Comparison of ENCODE assay signal across 8 mouse cellular contexts in genomic region chr9:120127538-120128251, GRCm38 (mm10). TPM values are rescaled to one million over a fixed set of nuclear protein-coding genes. Genes with fewer than 3 reads are reported as not detected.
A peak's percentile ranks its signal among the peaks of the same experiment; 100 is the strongest.
DNase-seq lines count a peak whose midpoint lies in the region; ATAC-seq and TF ChIP-seq lines count a peak whose summit lies in the region.

Gene Rpsa (plus strand): TSS chr9:120127689.

- WGBS in hindbrain, postnatal 0 days: 4% methylated on average over 72 of the region's 72 CpGs

- intact Hi-C loops in gastrocnemius, adult 2 months (cut with DNase I): loop anchor here (1.0 kb wide), 1 partner anchor 17 kb away; the partner anchor contains the start of gene Slc25a38
- intact Hi-C loops in left cerebral cortex, adult 2 months (cut with DNase I): loop anchor here (1.0 kb wide), 1 partner anchor 17 kb away; the partner anchor contains the start of gene Slc25a38

- peak within 1 kb of the TSS; percentile 95 for H3K27ac ChIP-seq in gastrocnemius, adult 2 months
- H3K27ac ChIP-seq in hindbrain, postnatal 0 days: peak within 1 kb of the TSS; percentile 84
- H3K27ac ChIP-seq in left cerebral cortex, adult 2 months: peak within 1 kb of the TSS; percentile 84

- no peaks in the 10 kb centered on the region for H3K27me3 ChIP-seq in hindbrain, postnatal 0 days (ENCODE audit: insufficient read depth, low read length)

- H3K9ac ChIP-seq in hindbrain, postnatal 0 days (replicated peaks; ENCODE audit: low read length): peak within 1 kb of the TSS; percentile 94

- peak; percentile 99 for DNase-seq in ZHBTc4 (ENCODE audit: low read depth, low spot score)
- DNase-seq in gastrocnemius, adult 2 months: peak; percentile 98
- DNase-seq in hindbrain, postnatal 0 days (ENCODE audit: low spot score): peak; percentile 99
- DNase-seq in left cerebral cortex, adult 2 months (ENCODE audit: extremely low spot score in 1 of 2, low spot score in 2 of 2): peak; percentile 96 to 97
- peak; percentile 95 to 97 for DNase-seq in right cerebral cortex, adult 2 months (ENCODE audit: low spot score in 2 of 2)
- DNase-seq in urinary bladder, postnatal 14 days (ENCODE audit: low spot score): peak; percentile 98

- H3K4me3 ChIP-seq in gastrocnemius, adult 2 months: peak within 1 kb of the TSS; percentile 97
- H3K4me3 ChIP-seq in hindbrain, postnatal 0 days (ENCODE audit: low read length): peak within 1 kb of the TSS; percentile 97
- H3K4me3 ChIP-seq in left cerebral cortex, adult 2 months: peak within 1 kb of the TSS; percentile 94

- no peak for TF ChIP-seq CTCF in gastrocnemius, adult 2 months (IDR thresholded peaks at IDR 0.05)
- peak; percentile 29 for TF ChIP-seq CTCF in hindbrain, postnatal 0 days (IDR thresholded peaks at IDR 0.05; ENCODE audit: low read depth)
- TF ChIP-seq CTCF in left cerebral cortex, adult 2 months (IDR thresholded peaks at IDR 0.05): no peak

- H3K9me3 ChIP-seq in hindbrain, postnatal 0 days (ENCODE audit: low read length): no peaks in the 10 kb centered on the region

- peak; percentile 96 for ATAC-seq in common myeloid progenitor, adult 5-6 weeks (replicated peaks; ENCODE audit: low read depth, poor library complexity, severe bottlenecking)
- peak; percentile 98 for ATAC-seq in hindbrain, postnatal 0 days
- ATAC-seq in megakaryocyte, adult 5-6 weeks (ENCODE audit: poor library complexity, severe bottlenecking): peak; percentile 97

- peaks cover 47% of the 10 kb centered on the region for H3K36me3 ChIP-seq in hindbrain, postnatal 0 days (ENCODE audit: insufficient read depth, low read length)

- no peaks in the 10 kb centered on the region for H3K4me1 ChIP-seq in hindbrain, postnatal 0 days (ENCODE audit: insufficient read depth, low read length)

- H3K4me2 ChIP-seq in hindbrain, postnatal 0 days (ENCODE audit: low read depth, low read length): peak within 1 kb of the TSS; percentile 91

RNA-seq across cellular contexts. Expression of gene Rpsa, which starts in this region (rescaled TPM):
- 5,315 and 5,374 TPM in 2 replicates for total RNA-seq in common myeloid progenitor, adult 5-6 weeks (2017)
- total RNA-seq in gastrocnemius, adult 2 months (2021): 100 to 1,000 TPM; 395 to 503 TPM
- total RNA-seq in hindbrain, postnatal 0 days (2014; rRNA removed): 1,033 and 1,545 TPM in 2 replicates
- 868 and 912 TPM in 2 replicates for polyA plus RNA-seq in hindbrain, postnatal 0 days (2015; fragmentation: Nextera tagmentation; extraction: Ambion mirVana)
- 100 to 1,000 TPM; 398 to 400 TPM for total RNA-seq in left cerebral cortex, adult 2 months (2021)
- 2,172 and 2,241 TPM in 2 replicates for total RNA-seq in megakaryocyte, adult 5-6 weeks (2015)
- 3,573 and 3,619 TPM in 2 replicates for total RNA-seq in megakaryocyte, adult 5-6 weeks (2017)

Comparison
In these comparisons a context has a peak if more than half of its experiments do, and no peak if none do; other contexts are left out.
1. Peak in every context shown above with its lines: DNase-seq, ATAC-seq, H3K4me3 ChIP-seq and H3K27ac ChIP-seq.